Mouse (Mus musculus) layer of hippocampus, adult 9-11 months (tissue): ENCODE data around the gene Id4.
A peak's percentile ranks its signal among the peaks of the same experiment; 100 is the strongest.

Source experiments
- DNase-seq: peaks from one replicate; pipeline ENCODE4 v3.0.0; 2022

Id4 gene

GRCm38 (mm10) chr13:48260690-48261278, at the start of gene Id4:
Gene Id4, plus strand, starts transcription at chr13:48261228.
- DNase-seq = peak; percentile 94

GRCm38 (mm10) chr13:48227136-48227535, 33.9 kb upstream of the Id4 start:
- DNase-seq = no peak

- DNase-seq = peak; percentile 95
Observed at GRCm38 (mm10) chr13:48227712-48228111, 33.3 kb upstream of the Id4 start.

DNA sequence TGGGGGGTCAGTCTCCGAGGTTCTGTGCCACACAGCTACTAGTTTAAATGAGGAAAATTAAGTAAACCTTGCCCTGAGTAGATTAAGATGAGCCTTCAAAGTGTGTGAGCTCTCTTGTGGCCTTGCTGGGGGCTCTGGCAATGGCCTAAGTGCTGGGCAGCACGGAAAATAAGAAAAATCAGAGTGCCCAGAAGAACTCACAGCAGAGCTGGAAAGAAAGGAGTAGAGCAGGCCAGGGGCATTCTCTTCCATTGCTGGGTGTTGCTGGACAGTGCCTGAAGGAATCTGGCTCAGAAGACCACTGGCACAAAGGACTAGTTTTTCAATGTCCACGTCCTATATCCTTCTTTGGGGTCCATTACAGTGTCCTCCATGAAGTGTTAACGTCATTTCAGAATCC, 32.9 kb upstream of the Id4 start:
- no peak for DNase-seq

GRCm38 (mm10) chr13:48230996-48231395, 30.0 kb upstream of the Id4 start:
- DNase-seq = no peak

GRCm38 (mm10) chr13:48236436-48236835, 24.6 kb upstream of the Id4 start:
- no peak for DNase-seq

GRCm38 (mm10) chr13:48236865-48237264, 24.2 kb upstream of the Id4 start:
- DNase-seq = no peak

GRCm38 (mm10) chr13:48237516-48237915, 23.5 kb upstream of the Id4 start:
- no peak for DNase-seq

DNA sequence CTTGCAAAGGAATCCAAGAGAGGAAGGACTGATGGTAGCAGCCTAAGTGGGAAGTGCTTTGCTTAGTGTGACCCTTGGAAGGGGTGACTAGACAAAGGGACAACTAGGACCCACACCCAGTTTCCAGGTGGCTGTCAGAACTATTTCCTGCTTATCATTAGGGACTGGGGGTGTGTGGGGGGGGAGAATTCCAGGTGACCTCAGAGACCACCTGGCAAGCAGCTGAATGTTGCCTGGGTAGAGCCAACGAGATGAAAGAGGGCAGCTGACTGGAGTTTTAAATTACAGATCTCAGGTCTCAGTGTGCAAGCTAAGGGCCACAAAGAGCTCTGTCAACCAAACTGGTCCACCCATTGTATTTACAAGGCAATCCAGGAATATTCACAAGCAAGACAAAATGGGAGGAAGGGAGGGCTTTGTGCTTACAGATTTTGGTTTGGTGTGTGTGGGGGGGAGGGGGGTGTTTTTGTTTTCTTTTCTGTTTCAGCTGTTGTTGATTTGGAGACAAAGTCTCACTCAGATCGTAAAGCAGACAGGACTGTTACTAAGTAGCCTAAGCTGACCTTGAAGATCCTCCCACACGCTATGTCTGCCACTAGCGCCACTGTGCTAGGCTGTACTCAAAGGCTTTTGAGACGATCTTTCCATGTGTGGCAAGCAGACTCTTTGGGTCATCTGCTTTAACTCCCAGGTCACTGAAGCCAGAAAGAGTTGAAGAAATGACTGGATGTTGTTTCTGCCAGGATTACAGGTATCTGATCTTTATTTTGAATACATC, 15.6 kb upstream of the Id4 start:
- DNase-seq = no peak

- no peak for DNase-seq
Observed at GRCm38 (mm10) chr13:48252559-48252958, 8.5 kb upstream of the Id4 start.

GRCm38 (mm10) chr13:48255026-48255425, 6.0 kb upstream of the Id4 start:
- DNase-seq = no peak

DNA sequence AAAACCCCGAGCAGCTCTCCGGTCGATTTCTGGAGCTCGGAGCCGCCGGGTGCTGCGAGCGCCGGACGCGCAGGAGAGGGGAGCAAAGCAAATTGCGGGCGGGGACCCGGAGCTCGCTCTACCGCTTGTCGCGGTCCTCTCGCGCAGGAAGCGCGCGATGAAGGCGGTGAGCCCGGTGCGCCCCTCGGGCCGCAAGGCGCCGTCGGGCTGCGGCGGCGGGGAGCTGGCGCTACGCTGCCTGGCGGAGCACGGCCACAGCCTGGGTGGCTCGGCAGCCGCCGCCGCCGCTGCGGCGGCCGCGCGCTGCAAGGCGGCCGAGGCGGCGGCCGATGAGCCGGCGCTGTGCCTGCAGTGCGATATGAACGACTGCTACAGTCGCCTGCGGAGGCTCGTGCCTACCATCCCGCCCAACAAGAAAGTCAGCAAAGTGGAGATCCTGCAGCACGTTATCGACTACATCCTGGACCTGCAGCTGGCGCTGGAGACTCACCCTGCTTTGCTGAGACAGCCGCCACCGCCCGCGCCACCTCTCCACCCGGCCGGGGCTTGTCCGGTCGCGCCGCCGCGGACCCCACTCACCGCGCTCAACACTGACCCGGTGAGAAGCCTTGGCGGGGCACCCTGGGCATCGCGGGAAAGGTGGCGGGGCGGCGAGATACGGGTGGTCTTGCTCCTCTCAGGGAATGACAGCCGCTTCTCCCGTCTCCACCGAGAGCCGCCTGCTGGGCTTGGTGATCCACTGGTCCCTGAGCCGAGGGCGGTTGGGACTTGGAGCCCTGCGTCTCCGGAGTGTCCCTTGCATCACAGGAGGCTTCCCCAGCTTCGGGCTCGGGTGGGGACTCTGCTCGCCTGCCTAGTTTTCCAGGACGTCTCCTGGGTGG, 553 bp downstream of the Id4 start:
- peak; percentile 14 for DNase-seq

- DNase-seq = no peak
Observed at GRCm38 (mm10) chr13:48262451-48262969, 1.5 kb downstream of the Id4 start.

DNA sequence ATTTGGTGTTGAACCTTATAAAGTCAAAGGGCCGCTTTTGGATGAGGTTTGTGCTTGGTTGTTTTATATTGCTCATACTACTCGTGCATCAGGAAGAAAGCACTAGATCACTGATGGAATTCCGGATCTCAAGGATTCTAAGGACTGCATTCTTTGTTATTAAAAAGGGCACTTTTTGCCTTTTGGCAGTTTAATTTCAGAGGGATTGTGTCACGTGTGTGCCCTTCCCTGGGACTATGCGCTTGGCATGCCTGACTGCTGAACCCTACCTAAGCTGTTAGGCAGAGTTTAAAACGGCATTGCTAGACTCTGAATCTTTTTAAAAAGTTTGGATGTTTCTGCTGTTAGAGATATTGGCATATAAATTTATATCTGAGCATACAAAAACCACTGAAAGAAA, 4.0 kb downstream of the Id4 start:
- DNase-seq = no peak

- peak; percentile 36 for DNase-seq
Observed at GRCm38 (mm10) chr13:48273451-48274069, 12.5 kb downstream of the Id4 start.

GRCm38 (mm10) chr13:48274107-48274506, 13.1 kb downstream of the Id4 start:
- DNase-seq = no peak

DNA sequence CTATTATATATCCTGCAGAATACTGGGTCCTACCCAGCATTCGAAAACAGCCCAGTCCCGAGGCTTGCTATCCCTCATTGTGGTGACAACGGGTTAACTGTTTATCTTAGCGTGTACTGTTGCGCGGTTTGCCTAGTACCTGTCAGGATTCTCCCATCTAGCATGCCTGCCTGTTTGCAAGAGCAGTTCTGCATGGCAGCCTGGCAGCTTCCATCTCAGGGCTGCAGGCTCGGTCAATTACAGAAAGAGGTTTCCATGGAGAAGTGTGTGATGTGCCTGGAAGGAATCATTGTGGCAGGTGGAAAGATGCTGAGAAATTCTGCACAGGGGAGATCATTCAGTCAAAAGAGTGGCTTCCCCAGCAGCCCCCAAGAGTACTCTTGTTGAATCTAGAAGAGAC, 16.0 kb downstream of the Id4 start:
- no peak for DNase-seq

DNA sequence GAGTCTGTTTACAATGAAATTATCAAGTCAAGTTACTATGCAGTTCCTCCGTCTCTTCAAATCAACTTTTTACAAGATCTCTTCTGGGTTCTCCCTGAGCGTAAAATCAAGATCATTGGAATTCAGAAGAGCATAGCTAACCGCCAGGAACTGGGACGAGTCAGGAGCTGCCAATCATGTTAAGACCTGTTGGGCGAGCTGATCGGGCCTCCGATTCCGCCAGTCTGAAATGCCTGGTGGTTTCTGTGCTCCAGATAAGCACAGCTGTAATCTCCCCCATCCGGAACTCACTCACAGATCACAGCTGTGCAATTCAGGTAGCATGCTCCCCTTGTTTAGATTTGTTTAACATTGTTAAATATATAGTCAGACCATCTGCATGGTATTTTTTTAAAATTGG, 23.4 kb downstream of the Id4 start:
- DNase-seq = no peak

GRCm38 (mm10) chr13:48284918-48285693, 24.1 kb downstream of the Id4 start:
- no peak for DNase-seq

DNA sequence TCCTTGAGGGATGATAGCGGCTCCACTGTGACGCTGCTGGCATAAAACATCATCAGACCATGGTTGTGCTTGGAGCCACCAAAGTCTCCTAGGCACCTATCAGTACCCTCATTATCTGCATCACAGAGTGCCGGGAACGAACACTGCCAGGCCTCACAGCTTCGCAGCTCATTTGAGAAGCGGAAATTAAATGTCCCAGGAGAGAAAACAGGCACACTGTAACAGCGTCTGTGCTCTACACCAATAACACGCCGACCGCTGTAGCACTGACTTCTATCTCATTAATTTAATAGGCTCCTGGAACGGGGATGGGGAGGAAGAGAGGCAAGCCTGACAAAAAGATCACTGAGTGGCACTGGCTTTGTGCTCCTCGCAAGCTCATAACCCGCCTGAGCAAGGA, 29.4 kb downstream of the Id4 start:
- DNase-seq = no peak

DNA sequence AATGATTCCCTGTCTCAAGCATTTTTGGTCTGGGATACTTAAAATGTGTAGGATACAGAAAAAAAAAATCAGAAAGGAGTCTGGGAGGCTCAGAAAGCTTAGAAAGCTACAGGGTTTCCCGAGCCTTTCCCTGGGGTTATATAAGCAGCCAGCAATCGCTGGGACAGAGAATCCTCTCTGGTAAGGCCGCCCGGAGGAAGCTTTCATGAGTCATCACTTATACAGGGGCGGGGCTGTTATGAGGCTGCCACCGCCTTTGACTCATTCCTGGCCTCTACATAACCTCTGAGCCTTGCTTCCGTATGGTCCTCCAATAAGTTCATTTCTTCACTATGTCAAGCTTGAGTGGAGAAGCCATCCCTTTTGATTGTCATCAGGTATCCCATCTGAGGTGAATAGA, 53.5 kb downstream of the Id4 start:
- no peak for DNase-seq
